Mouse (Mus musculus) brain, embryonic 14.5 days (tissue): ENCODE results near the gene Gpr142. TPM values are rescaled to one million over a fixed set of nuclear protein-coding genes. Genes with fewer than 3 reads are reported as not detected.
A peak's percentile ranks its signal among the peaks of the same experiment; 100 is the strongest.

ENCODE experiments used
- DNase-seq: peaks from one replicate; pipeline ENCODE4 v3.0.0-alpha.2; 2011; ENCODE audit warnings: low read depth
- CTCF ChIP-seq: fragments of 200-500 bp; IDR thresholded peaks from 2 replicates; pipeline ENCODE4 v1.5.1; 2012; ENCODE audit warnings: inconsistent platforms, mild to moderate bottlenecking, moderate library complexity, borderline replicate concordance; ENCODE audit not compliant: insufficient read depth, insufficient read length; ENCODE audit errors: extremely low read depth
- POLR2A ChIP-seq: fragments of 200-500 bp; IDR thresholded peaks from 2 replicates; pipeline ENCODE4 v1.6.1; 2012; ENCODE audit warnings: mild to moderate bottlenecking, inconsistent platforms, borderline replicate concordance; ENCODE audit not compliant: poor library complexity, insufficient read depth, insufficient read length, severe bottlenecking; ENCODE audit errors: extremely low read depth
- polyA plus RNA-seq: library from polyadenylated mRNA; depleted of rRNA; stranded (reverse); fragments of >200 nt; gene quantifications from 2 replicates; pipeline ENCODE4 v1.2.3, GENCODE M21; 2012

Gene Gpr142
- polyA plus RNA-seq, 1 experiment = 0.07 TPM

GRCm38 (mm10) chr11:114807686-114808427, 9.1 kb downstream of the Gpr142 start:
- peak; percentile 77 for DNase-seq
- no peak for TF ChIP-seq POLR2A
- TF ChIP-seq CTCF = no peak

DNA sequence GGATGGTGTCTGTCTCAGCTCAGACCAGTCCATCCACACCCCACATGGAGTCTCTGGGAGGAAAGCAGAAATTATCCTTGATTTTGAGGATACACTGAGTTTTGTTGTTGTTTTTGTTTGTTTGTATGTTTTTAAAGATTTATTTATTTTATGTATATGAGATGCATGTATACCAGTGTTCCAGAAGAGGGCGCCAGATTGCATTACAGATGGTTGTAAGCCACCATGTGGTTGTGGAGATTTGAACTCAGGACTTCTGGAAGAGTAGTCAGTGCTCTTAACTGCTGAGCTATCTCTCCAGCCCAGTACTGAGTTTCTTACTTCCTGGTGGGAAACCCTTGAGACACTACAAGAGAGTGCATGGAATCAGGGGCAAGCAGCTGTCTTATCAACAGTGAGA, 10.6 kb downstream of the Gpr142 start:
- TF ChIP-seq POLR2A = no peak
- TF ChIP-seq CTCF = peak; percentile 22; the same call in 1 of the 2 replicates

GRCm38 (mm10) chr11:114810344-114810743, 11.6 kb downstream of the Gpr142 start:
- no peak for TF ChIP-seq POLR2A
- no peak for TF ChIP-seq CTCF
- DNase-seq = no peak

More for the DNA sequence above, 10.6 kb downstream of the Gpr142 start:
- DNase-seq = no peak

DNA sequence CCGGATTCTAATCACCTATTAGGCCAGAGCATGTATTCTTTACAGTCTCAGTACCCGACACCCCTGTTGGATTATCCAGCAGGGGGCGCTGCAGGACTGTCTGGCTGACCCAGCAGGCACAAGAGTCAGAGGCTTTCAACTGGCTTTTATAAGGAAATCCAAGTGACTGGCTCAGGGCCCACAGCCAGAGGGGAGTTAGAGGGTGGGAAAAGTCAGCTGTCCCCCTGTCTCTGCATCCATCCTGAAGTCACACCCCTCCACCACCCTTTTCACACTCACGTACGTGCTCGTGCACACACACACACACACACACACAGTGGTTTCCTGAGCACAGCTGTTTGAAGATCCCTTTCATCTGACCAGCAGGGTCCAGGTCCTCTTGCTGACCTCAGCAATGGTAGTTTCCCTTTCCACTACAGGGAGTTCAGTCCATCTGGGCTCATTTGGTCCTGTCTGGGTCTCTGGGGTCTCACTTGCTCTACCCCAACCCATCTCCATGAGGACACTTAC, 14.1 kb downstream of the Gpr142 start:
- TF ChIP-seq CTCF (peak; percentile 89), POLR2A (no peak)
- peak; percentile 89 for DNase-seq

DNA sequence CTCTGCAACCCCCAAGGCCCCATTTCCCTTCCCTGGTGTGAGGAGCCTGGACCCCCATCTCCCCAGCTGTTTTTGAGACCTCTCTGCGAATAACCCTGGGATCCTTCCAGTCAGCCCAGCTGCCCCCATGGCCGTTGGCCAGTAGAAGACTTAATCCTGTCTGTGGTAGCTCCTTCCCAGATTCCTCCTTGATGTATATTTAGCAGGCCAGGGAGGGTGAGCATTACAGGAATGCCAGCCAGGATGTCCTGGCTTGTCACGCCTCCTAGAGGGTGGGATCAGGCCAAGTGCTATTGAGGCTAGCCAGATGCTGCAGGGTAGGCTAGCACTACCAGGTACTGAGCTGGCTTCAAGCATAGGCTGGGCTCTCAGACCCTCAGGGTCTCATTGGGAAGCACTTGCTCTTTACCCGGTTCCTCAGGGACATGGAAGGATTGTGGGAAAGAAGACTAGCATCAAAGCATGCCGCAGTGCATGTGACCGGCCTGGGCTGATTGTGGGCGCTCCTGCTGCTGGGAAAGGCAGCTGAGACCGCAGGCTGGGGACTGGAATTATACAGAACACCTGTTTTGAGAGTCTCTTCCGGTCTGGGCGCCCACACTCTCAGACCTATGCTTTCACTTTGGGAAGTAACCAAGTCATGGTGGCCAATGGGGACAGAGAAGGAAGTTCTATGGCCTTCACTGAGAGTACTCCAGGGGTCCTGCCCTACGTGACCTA, 16.3 kb downstream of the Gpr142 start:
- no peak for DNase-seq
- TF ChIP-seq POLR2A = no peak
- no peak for TF ChIP-seq CTCF

DNA sequence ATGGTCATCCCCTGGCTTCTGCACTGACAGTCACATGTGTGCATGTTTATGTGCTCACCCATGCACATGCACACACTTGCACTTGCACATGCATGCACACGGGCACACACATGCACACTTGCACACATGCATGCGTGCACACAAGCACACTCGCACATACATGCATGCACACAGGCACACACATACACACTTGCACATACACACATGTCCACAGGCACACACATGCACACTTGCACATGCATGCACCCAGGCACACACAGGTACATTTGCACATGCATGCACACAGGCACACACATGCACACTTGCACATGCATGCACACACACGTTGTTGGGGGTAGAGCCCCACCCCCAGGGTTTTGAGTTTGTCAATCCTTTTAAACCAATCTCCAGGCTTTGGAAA, 18.2 kb downstream of the Gpr142 start:
- no peak for TF ChIP-seq POLR2A
- no peak for TF ChIP-seq CTCF
- DNase-seq = no peak

DNA sequence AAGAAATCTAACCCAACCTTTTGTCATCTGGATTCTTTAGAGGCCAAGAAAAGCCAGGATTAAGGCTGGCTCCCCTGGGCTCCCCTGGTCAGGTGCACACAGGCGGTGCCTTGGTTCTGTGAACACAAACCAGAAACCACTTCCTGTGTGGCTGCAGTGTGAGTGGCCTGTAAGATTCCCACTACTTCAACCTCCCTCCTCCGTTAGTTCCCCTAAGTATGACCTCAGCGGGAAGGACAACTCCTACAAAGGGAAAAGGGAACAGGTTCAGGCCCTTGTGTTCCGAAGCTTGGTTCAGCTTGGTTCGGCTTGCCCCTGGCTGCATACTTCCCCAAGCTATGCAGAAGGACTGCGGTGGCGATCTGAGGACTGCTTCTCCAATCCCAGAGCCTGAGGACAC, 19.5 kb downstream of the Gpr142 start:
- no peak for DNase-seq
- TF ChIP-seq CTCF (no peak), POLR2A (no peak)

GRCm38 (mm10) chr11:114819110-114819509, 20.4 kb downstream of the Gpr142 start:
- no peak for DNase-seq
- no peak for TF ChIP-seq POLR2A

GRCm38 (mm10) chr11:114820444-114820843, 21.7 kb downstream of the Gpr142 start:
- TF ChIP-seq CTCF (no peak), POLR2A (no peak)
- no peak for DNase-seq

DNA sequence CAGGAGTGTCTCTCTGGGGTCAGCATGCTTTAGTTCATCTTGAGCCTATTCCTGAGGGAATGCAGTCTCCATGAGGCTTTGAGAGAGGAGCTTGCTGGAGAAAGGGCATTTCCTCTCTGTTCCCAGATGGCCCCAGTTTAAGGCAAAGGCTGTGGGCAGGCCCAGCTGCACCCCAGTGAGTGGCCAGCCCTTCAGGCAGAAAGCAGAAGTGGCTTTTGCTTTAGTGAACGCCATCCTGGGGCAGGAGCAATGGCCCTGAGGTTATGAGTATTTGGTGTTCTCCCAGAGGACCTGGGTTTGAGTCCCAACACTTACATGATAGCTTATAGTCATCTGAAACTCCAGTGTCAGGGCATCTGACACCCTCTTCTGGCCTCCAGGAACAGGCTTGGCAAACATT, 22.6 kb downstream of the Gpr142 start:
- no peak for TF ChIP-seq CTCF
- no peak for TF ChIP-seq POLR2A
- DNase-seq = no peak

DNA sequence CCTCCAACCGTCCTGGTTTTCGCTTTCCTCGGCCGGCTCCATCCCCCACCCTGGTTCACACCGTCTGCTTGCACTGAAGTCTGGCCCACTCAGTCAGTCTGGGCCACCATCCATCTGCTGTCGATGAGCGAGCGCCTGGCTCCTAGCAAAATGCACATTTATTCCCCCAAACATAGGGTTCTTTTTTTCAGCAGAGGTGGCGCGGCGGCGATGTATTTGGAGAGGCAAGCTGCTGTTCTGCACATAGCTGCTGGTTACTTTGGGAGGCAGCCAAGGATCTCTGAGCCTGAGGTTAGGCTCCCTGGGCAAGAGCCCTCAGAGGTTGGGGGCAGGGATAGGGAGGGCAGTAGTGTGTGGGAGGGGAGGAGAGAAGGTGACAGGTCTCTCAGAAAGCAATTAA, 24.0 kb downstream of the Gpr142 start:
- TF ChIP-seq POLR2A (no peak), CTCF (no peak)
- DNase-seq = peak; percentile 93
